ENCODE assay signal across 9 mouse cellular contexts in the genomic region with DNA sequence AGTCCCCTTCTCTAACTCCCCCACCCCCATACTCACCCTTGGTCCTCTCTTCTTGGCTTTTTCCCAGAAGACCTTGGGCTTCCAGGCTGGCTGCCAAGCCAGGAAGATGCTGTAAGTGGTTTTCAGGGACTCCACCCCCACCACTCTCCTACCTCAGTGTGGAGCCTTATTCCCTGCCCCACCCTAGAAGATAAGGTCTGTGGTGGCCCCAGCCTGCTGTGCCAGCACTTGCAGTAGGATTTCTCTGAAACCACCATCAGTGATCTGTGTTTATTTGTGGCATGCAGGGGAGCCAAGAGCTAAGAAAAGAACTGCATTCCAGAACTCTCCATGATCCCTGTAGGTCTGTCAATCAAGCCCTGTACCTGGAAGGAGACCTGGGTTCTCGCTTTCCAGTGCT.
A peak's percentile ranks its signal among the peaks of the same experiment; 100 is the strongest.
DNase-seq lines count a peak whose midpoint lies in the region; ATAC-seq and TF ChIP-seq lines count a peak whose summit lies in the region.
"Had no signal": no experiment of that assay in that cellular context is flagged by ENCODE, and none has a peak within 500 bp of the region (broad histone marks: within the 10 kb centered on the region; RNA-seq: fewer than 3 reads in every experiment).

No protein-coding gene starts in this region.

- intact Hi-C loops in gastrocnemius, adult 2 months (cut with DNase I) = loop anchor here (5.0 to 10.0 kb wide), 2 partner anchors 463 to 485 kb away; no protein-coding TSS in a partner anchor
- intact Hi-C loops in gastrocnemius, postnatal 36 days (cut with DNase I) = no loop called here
- intact Hi-C loops in heart, postnatal 36 days (cut with DNase I) = loop anchor here (10.0 kb wide), 1 partner anchor 247 kb away; no protein-coding TSS in a partner anchor

- peak; percentile 10 for ATAC-seq in lung, embryonic 14.5 days (ENCODE audit: insufficient read depth)
- no peak for ATAC-seq in erythroid progenitor cell, adult 5-6 weeks (replicated peaks; ENCODE audit: low FRiP score, poor library complexity, severe bottlenecking)
- no peak for ATAC-seq in midbrain, embryonic 13.5 days

- H3K27ac ChIP-seq in gastrocnemius, adult 2 months = peak overlapping the region; percentile 75
- H3K27ac ChIP-seq in embryonic facial prominence, embryonic 10.5 days (replicated peaks) = peak overlapping the region; percentile 68
- H3K27ac ChIP-seq in lung, embryonic 14.5 days (ENCODE audit: low read depth) = peak overlapping the region; percentile 86
- H3K27ac ChIP-seq in midbrain, embryonic 13.5 days = no peak overlapping the region
- H3K27ac ChIP-seq: midbrain, embryonic 12.5 days had no signal

- TF ChIP-seq CTCF in gastrocnemius, adult 2 months (IDR thresholded peaks at IDR 0.05) = no peak
- no peak for TF ChIP-seq CTCF in lung, embryonic 14.5 days (IDR thresholded peaks at IDR 0.05; ENCODE audit: low read depth)

- no peak overlapping the region for H3K9ac ChIP-seq in lung, embryonic 14.5 days
- H3K9ac ChIP-seq in midbrain, embryonic 13.5 days (replicated peaks) = no peak overlapping the region
- H3K9ac ChIP-seq: midbrain, embryonic 12.5 days had no signal

- no peaks in the 10 kb centered on the region for H3K27me3 ChIP-seq in embryonic facial prominence, embryonic 10.5 days (replicated peaks; ENCODE audit: low read depth, poor library complexity, severe bottlenecking)
- H3K27me3 ChIP-seq in lung, embryonic 14.5 days (ENCODE audit: insufficient read depth, low read length) = no peaks in the 10 kb centered on the region
- no peaks in the 10 kb centered on the region for H3K27me3 ChIP-seq in midbrain, embryonic 13.5 days
- H3K27me3 ChIP-seq: midbrain, embryonic 12.5 days had no signal

- H3K4me3 ChIP-seq in gastrocnemius, adult 2 months = no peak overlapping the region
- H3K4me3 ChIP-seq in embryonic facial prominence, embryonic 10.5 days = no peak overlapping the region
- no peak overlapping the region for H3K4me3 ChIP-seq in lung, embryonic 14.5 days (ENCODE audit: low read depth, low read length)
- no peak overlapping the region for H3K4me3 ChIP-seq in midbrain, embryonic 13.5 days (replicated peaks)
- H3K4me3 ChIP-seq: midbrain, embryonic 12.5 days had no signal

- H3K4me1 ChIP-seq in embryonic facial prominence, embryonic 10.5 days = peaks cover 41% of the 10 kb centered on the region
- peaks cover 45% of the 10 kb centered on the region for H3K4me1 ChIP-seq in lung, embryonic 14.5 days (ENCODE audit: insufficient read depth)
- H3K4me1 ChIP-seq in midbrain, embryonic 13.5 days (replicated peaks) = peaks cover 33% of the 10 kb centered on the region

- 66% methylated on average over 1 of the region's 1 CpGs for WGBS in embryonic facial prominence, embryonic 10.5 days
- WGBS in lung, embryonic 14.5 days = 45% methylated on average over 1 of the region's 1 CpGs
- 66% methylated on average over 1 of the region's 1 CpGs for WGBS in midbrain, embryonic 13.5 days

- no peak overlapping the region for H3K4me2 ChIP-seq in lung, embryonic 14.5 days
- no peak overlapping the region for H3K4me2 ChIP-seq in midbrain, embryonic 13.5 days (replicated peaks)
- H3K4me2 ChIP-seq: midbrain, embryonic 12.5 days had no signal

- no peaks in the 10 kb centered on the region for H3K36me3 ChIP-seq in embryonic facial prominence, embryonic 10.5 days (replicated peaks)
- no peaks in the 10 kb centered on the region for H3K36me3 ChIP-seq in lung, embryonic 14.5 days (ENCODE audit: insufficient read depth)
- no peaks in the 10 kb centered on the region for H3K36me3 ChIP-seq in midbrain, embryonic 13.5 days
- H3K36me3 ChIP-seq: midbrain, embryonic 12.5 days had no signal

- no peaks in the 10 kb centered on the region for H3K9me3 ChIP-seq in embryonic facial prominence, embryonic 10.5 days
- no peaks in the 10 kb centered on the region for H3K9me3 ChIP-seq in lung, embryonic 14.5 days (ENCODE audit: low read depth, low read length)
- H3K9me3 ChIP-seq in midbrain, embryonic 13.5 days = no peaks in the 10 kb centered on the region
- H3K9me3 ChIP-seq: midbrain, embryonic 12.5 days had no signal

- DNase-seq in gastrocnemius, adult 2 months = peak; percentile 51
- DNase-seq in gastrocnemius, postnatal 36 days = no peak
- no peak for DNase-seq in embryonic facial prominence, embryonic 10.5 days (ENCODE audit: low spot score)
- DNase-seq in heart, postnatal 36 days = peak; percentile 44 to 56
- peak; percentile 85 for DNase-seq in lung, embryonic 14.5 days
- no peak for DNase-seq in left cerebral cortex, adult 8-10 months (ENCODE audit: low spot score in 2 of 2)

Comparison
In these comparisons a context has a peak if more than half of its experiments do, and no peak if none do; other contexts are left out.
1. DNase-seq: peak in gastrocnemius, adult 2 months (single experiment), heart, postnatal 36 days (2 of 2) and lung, embryonic 14.5 days (single experiment); none in gastrocnemius, postnatal 36 days (0 of 2), embryonic facial prominence, embryonic 10.5 days (single experiment) and left cerebral cortex, adult 8-10 months (0 of 2).